Mouse (Mus musculus) ES-E14 (cell line): ENCODE measurements around the gene Ina.

Experiments
- CHD2 ChIP-seq: IDR thresholded peaks from 2 replicates; pipeline ENCODE4 v1.6.1; 2014; ENCODE audit warnings: mild to moderate bottlenecking, low read depth, low read length, inconsistent platforms
- MAFK ChIP-seq: IDR thresholded peaks from 2 replicates; pipeline ENCODE4 v1.6.1; 2014; ENCODE audit warnings: mild to moderate bottlenecking, low read depth, low read length, inconsistent platforms; ENCODE audit not compliant: insufficient read depth
- ZC3H11A ChIP-seq: IDR thresholded peaks from 2 replicates; pipeline ENCODE4 v1.6.1; 2012; ENCODE audit warnings: low read depth, mild to moderate bottlenecking, inconsistent platforms, low read length, borderline replicate concordance

- TF ChIP-seq MAFK (no peak), ZC3H11A (no peak), CHD2 (no peak)
Measured at GRCm38 (mm10) chr19:47014447-47015381, at the start of gene Ina, which contains the start of gene Nt5c2.
